Comparison of ENCODE assay signal across 8 mouse cellular contexts in genomic region chr4:150745529-150746429, GRCm38 (mm10).
DNase-seq lines count a peak whose midpoint lies in the region; ATAC-seq and TF ChIP-seq lines count a peak whose summit lies in the region.

No protein-coding gene starts in this region.

- POLR2A ChIA-PET in Patski (lab: Charles Lee) = interaction anchor here (0.7 to 1.2 kb wide), 5 partner anchors 15 to 111 kb away, joined by 3 to 7 read pairs (median 4); no protein-coding TSS in a partner anchor

- TF ChIP-seq CTCF in Patski (IDR thresholded peaks at IDR 0.05) = no peak

- 0 out of 2 replicates have a peak overlapping the region, but pooled peaks have one; percentile 12 for H3K27ac ChIP-seq in forebrain, embryonic 11.5 days (ENCODE audit: low read depth, low read length)
- no peak overlapping the region for H3K27ac ChIP-seq in forebrain, embryonic 16.5 days (ENCODE audit: low read length)
- peak overlapping the region; percentile 78 for H3K27ac ChIP-seq in embryonic facial prominence, embryonic 14.5 days (replicated peaks; ENCODE audit: low read depth, low read length)
- peak overlapping the region; percentile 68 for H3K27ac ChIP-seq in hindbrain, embryonic 15.5 days (replicated peaks)
- peak overlapping the region; percentile 81 for H3K27ac ChIP-seq in limb, embryonic 10.5 days
- peak overlapping the region; percentile 44; the same call in 1 of the 2 replicates for H3K27ac ChIP-seq in midbrain, embryonic 15.5 days

- WGBS in forebrain, embryonic 11.5 days = 65% methylated on average over 7 of the region's 7 CpGs
- WGBS in forebrain, embryonic 16.5 days = 69% methylated on average over 7 of the region's 7 CpGs
- WGBS in embryonic facial prominence, embryonic 14.5 days = 46% methylated on average over 7 of the region's 7 CpGs
- WGBS in hindbrain, embryonic 15.5 days = 48% methylated on average over 7 of the region's 7 CpGs
- 51% methylated on average over 7 of the region's 7 CpGs for WGBS in limb, embryonic 10.5 days
- WGBS in midbrain, embryonic 15.5 days = 55% methylated on average over 7 of the region's 7 CpGs

- ATAC-seq in forebrain, embryonic 11.5 days (replicated peaks; ENCODE audit: low FRiP score) = no peak
- no peak for ATAC-seq in forebrain, embryonic 16.5 days
- ATAC-seq in Patski = no peak
- peak; percentile 80 for ATAC-seq in embryonic facial prominence, embryonic 14.5 days (ENCODE audit: low read depth)
- peak; percentile 54; the same call in 1 of the 2 replicates for ATAC-seq in hindbrain, embryonic 15.5 days (ENCODE audit: low FRiP score, low read depth)
- ATAC-seq in midbrain, embryonic 15.5 days (replicated peaks) = no peak; the same call in 1 of the 2 replicates

- CTCF ChIA-PET in Patski (lab: Charles Lee) = interaction anchor here (1.0 to 1.5 kb wide), 6 partner anchors 10 to 104 kb away, joined by 3 read pairs; no protein-coding TSS in a partner anchor

- H3K4me2 ChIP-seq in forebrain, embryonic 11.5 days (ENCODE audit: low read depth, low read length, severe bottlenecking) = no peak overlapping the region
- H3K4me2 ChIP-seq in forebrain, embryonic 16.5 days (ENCODE audit: low read length) = no peak overlapping the region
- no peak overlapping the region for H3K4me2 ChIP-seq in embryonic facial prominence, embryonic 14.5 days (ENCODE audit: low read depth, low read length)
- no peak overlapping the region for H3K4me2 ChIP-seq in hindbrain, embryonic 15.5 days
- H3K4me2 ChIP-seq in midbrain, embryonic 15.5 days = no peak overlapping the region

- no peak for DNase-seq in forebrain, embryonic 11.5 days (ENCODE audit: low spot score)
- DNase-seq in Patski (ENCODE audit: low read depth, low spot score) = peak; percentile 90
- peak; percentile 94 for DNase-seq in embryonic facial prominence, embryonic 14.5 days (ENCODE audit: low spot score)
- peak; percentile 65 for DNase-seq in limb, embryonic 10.5 days (ENCODE audit: low spot score)
- DNase-seq in thymus, postnatal 4 days = peak; percentile 62

- H3K4me1 ChIP-seq in forebrain, embryonic 11.5 days (replicated peaks; ENCODE audit: control insufficient read depth, insufficient read depth, low read length) = no peaks in the 10 kb centered on the region
- no peaks in the 10 kb centered on the region for H3K4me1 ChIP-seq in forebrain, embryonic 16.5 days (replicated peaks; ENCODE audit: control insufficient read depth, insufficient read depth, low read length)
- H3K4me1 ChIP-seq in embryonic facial prominence, embryonic 14.5 days (ENCODE audit: control insufficient read depth, insufficient read depth, low read length) = peaks cover 21% of the 10 kb centered on the region
- H3K4me1 ChIP-seq in hindbrain, embryonic 15.5 days (replicated peaks) = peaks cover 24% of the 10 kb centered on the region
- peaks cover 65% of the 10 kb centered on the region for H3K4me1 ChIP-seq in limb, embryonic 10.5 days
- H3K4me1 ChIP-seq in midbrain, embryonic 15.5 days = peaks cover 10% of the 10 kb centered on the region; the same call in 1 of the 2 replicates

- in situ Hi-C loops in Patski (cut with MboI; ENCODE audit: low pct_unique_long_range_greater_than_20kb) = loop anchor here (5.0 kb wide), 1 partner anchor 52 kb away; no protein-coding TSS in a partner anchor

- no peaks in the 10 kb centered on the region for H3K36me3 ChIP-seq in forebrain, embryonic 11.5 days (ENCODE audit: control insufficient read depth, insufficient read depth, low read length)
- no peaks in the 10 kb centered on the region for H3K36me3 ChIP-seq in forebrain, embryonic 16.5 days (ENCODE audit: control insufficient read depth, insufficient read depth)
- H3K36me3 ChIP-seq in embryonic facial prominence, embryonic 14.5 days (ENCODE audit: control insufficient read depth, insufficient read depth, low read length) = no peaks in the 10 kb centered on the region
- no peaks in the 10 kb centered on the region for H3K36me3 ChIP-seq in hindbrain, embryonic 15.5 days
- H3K36me3 ChIP-seq in limb, embryonic 10.5 days = no peaks in the 10 kb centered on the region
- no peaks in the 10 kb centered on the region for H3K36me3 ChIP-seq in midbrain, embryonic 15.5 days (replicated peaks)

- no peak overlapping the region for H3K4me3 ChIP-seq in forebrain, embryonic 11.5 days (ENCODE audit: low read depth, low read length)
- no peak overlapping the region for H3K4me3 ChIP-seq in forebrain, embryonic 16.5 days (replicated peaks; ENCODE audit: low read length)
- H3K4me3 ChIP-seq in embryonic facial prominence, embryonic 14.5 days (ENCODE audit: low read depth, low read length) = no peak overlapping the region
- H3K4me3 ChIP-seq in hindbrain, embryonic 15.5 days = no peak overlapping the region
- H3K4me3 ChIP-seq in limb, embryonic 10.5 days = no peak overlapping the region
- no peak overlapping the region for H3K4me3 ChIP-seq in midbrain, embryonic 15.5 days

- no peaks in the 10 kb centered on the region for H3K9me3 ChIP-seq in forebrain, embryonic 11.5 days (ENCODE audit: control insufficient read depth, low read length)
- H3K9me3 ChIP-seq in forebrain, embryonic 16.5 days (ENCODE audit: control insufficient read depth, low read length) = no peaks in the 10 kb centered on the region
- no peaks in the 10 kb centered on the region for H3K9me3 ChIP-seq in embryonic facial prominence, embryonic 14.5 days (ENCODE audit: control insufficient read depth, low read length)
- H3K9me3 ChIP-seq in hindbrain, embryonic 15.5 days = no peaks in the 10 kb centered on the region
- H3K9me3 ChIP-seq in limb, embryonic 10.5 days (replicated peaks) = no peaks in the 10 kb centered on the region
- no peaks in the 10 kb centered on the region for H3K9me3 ChIP-seq in midbrain, embryonic 15.5 days

- H3K9ac ChIP-seq in forebrain, embryonic 11.5 days (ENCODE audit: low read length) = no peak overlapping the region
- H3K9ac ChIP-seq in forebrain, embryonic 16.5 days (replicated peaks; ENCODE audit: low read depth, low read length) = no peak overlapping the region
- H3K9ac ChIP-seq in embryonic facial prominence, embryonic 14.5 days (ENCODE audit: low read depth, low read length) = no peak overlapping the region
- no peak overlapping the region for H3K9ac ChIP-seq in hindbrain, embryonic 15.5 days
- H3K9ac ChIP-seq in midbrain, embryonic 15.5 days = no peak overlapping the region

- no peaks in the 10 kb centered on the region for H3K27me3 ChIP-seq in forebrain, embryonic 11.5 days (ENCODE audit: control insufficient read depth, insufficient read depth, low read length)
- H3K27me3 ChIP-seq in forebrain, embryonic 16.5 days (replicated peaks; ENCODE audit: control insufficient read depth, insufficient read depth, low read length) = no peaks in the 10 kb centered on the region
- no peaks in the 10 kb centered on the region for H3K27me3 ChIP-seq in Patski
- H3K27me3 ChIP-seq in embryonic facial prominence, embryonic 14.5 days (replicated peaks; ENCODE audit: control insufficient read depth, insufficient read depth, low read length) = no peaks in the 10 kb centered on the region
- no peaks in the 10 kb centered on the region for H3K27me3 ChIP-seq in hindbrain, embryonic 15.5 days
- H3K27me3 ChIP-seq in limb, embryonic 10.5 days (ENCODE audit: low read depth, poor library complexity, severe bottlenecking) = no peaks in the 10 kb centered on the region
- no peaks in the 10 kb centered on the region for H3K27me3 ChIP-seq in midbrain, embryonic 15.5 days (replicated peaks)

Comparison
In these comparisons a context has a peak if more than half of its experiments do, and no peak if none do; other contexts are left out.
1. ATAC-seq: peak in embryonic facial prominence, embryonic 14.5 days (single experiment) and hindbrain, embryonic 15.5 days (single experiment); none in forebrain, embryonic 11.5 days (single experiment), forebrain, embryonic 16.5 days (single experiment), Patski (single experiment) and midbrain, embryonic 15.5 days (single experiment).